In genomic region chr8:125999842-126000395, GRCm38 (mm10) we compare ENCODE assay signal across 17 mouse cellular contexts. TPM values are rescaled to one million over a fixed set of nuclear protein-coding genes. Genes with fewer than 3 reads are reported as not detected.
DNase-seq lines count a peak whose midpoint lies in the region; ATAC-seq lines count a peak whose summit lies in the region.
"Had no signal": no experiment of that assay in that cellular context is flagged by ENCODE, and none has a peak within 500 bp of the region (broad histone marks: within the 10 kb centered on the region; RNA-seq: fewer than 3 reads in every experiment).

No protein-coding gene starts in this region.

- H3K36me3 ChIP-seq in intestine, embryonic 15.5 days: no peaks in the 10 kb centered on the region
- H3K36me3 ChIP-seq: heart, embryonic 15.5 days; limb, embryonic 12.5 days; liver, embryonic 15.5 days; neural tube, embryonic 15.5 days had no signal

- peaks cover 11% of the 10 kb centered on the region for H3K4me1 ChIP-seq in intestine, embryonic 15.5 days (replicated peaks)
- H3K4me1 ChIP-seq: liver, embryonic 15.5 days had no signal

- no peak overlapping the region for H3K4me3 ChIP-seq in intestine, embryonic 15.5 days (replicated peaks)
- H3K4me3 ChIP-seq: forebrain, embryonic 13.5 days; heart, embryonic 15.5 days; limb, embryonic 12.5 days; liver, embryonic 15.5 days; neural tube, embryonic 15.5 days had no signal

- 0 out of 2 replicates have a peak overlapping the region, but pooled peaks have one; percentile 6 for H3K27ac ChIP-seq in intestine, embryonic 15.5 days
- H3K27ac ChIP-seq: forebrain, embryonic 13.5 days; heart, embryonic 15.5 days; limb, embryonic 12.5 days; liver, embryonic 15.5 days; neural tube, embryonic 15.5 days had no signal

- peak; percentile 72 for ATAC-seq in intestine, embryonic 15.5 days
- ATAC-seq in inflammation-experienced regulatory T-cells, adult 6 months: no peak
- ATAC-seq: forebrain, embryonic 13.5 days had no signal

- 64% methylated on average over 7 of the region's 7 CpGs for WGBS in intestine, embryonic 15.5 days

- H3K9ac ChIP-seq in intestine, embryonic 15.5 days: no peak overlapping the region
- H3K9ac ChIP-seq: forebrain, embryonic 13.5 days; heart, embryonic 15.5 days; limb, embryonic 12.5 days; liver, embryonic 15.5 days; neural tube, embryonic 15.5 days had no signal

- no peak overlapping the region; the same call in 1 of the 2 replicates for H3K4me2 ChIP-seq in intestine, embryonic 15.5 days (replicated peaks)
- H3K4me2 ChIP-seq: forebrain, embryonic 13.5 days; heart, embryonic 15.5 days; limb, embryonic 12.5 days; liver, embryonic 15.5 days; neural tube, embryonic 15.5 days had no signal

- peak; percentile 59 for DNase-seq in cerebellum, adult 9-10 months
- DNase-seq in cerebellum, postnatal 36 days: no peak
- DNase-seq in ES-CJ7 (ENCODE audit: low read depth, low spot score): peak; percentile 48
- DNase-seq in lung, postnatal 36 days: peak; percentile 49
- no peak for DNase-seq in ovary, postnatal 14 days (ENCODE audit: low spot score)
- DNase-seq in heart, postnatal 25 days (ENCODE audit: low spot score): no peak
- DNase-seq: adrenal gland, postnatal 14 days; heart, adult 11 months; kidney, adult 18-20 months had no signal

- peaks cover 5% of the 10 kb centered on the region; the same call in 1 of the 2 replicates for H3K27me3 ChIP-seq in intestine, embryonic 15.5 days (replicated peaks)

- intact Hi-C loops in heart, postnatal 25 days (cut with DNase I): no loop called here

- H3K9me3 ChIP-seq in intestine, embryonic 15.5 days: no peaks in the 10 kb centered on the region
- H3K9me3 ChIP-seq: forebrain, embryonic 13.5 days; heart, embryonic 15.5 days; limb, embryonic 12.5 days; liver, embryonic 15.5 days; neural tube, embryonic 15.5 days had no signal

RNA-seq across cellular contexts. Expression of gene Kcnk1, which starts 4.9 kb away (rescaled TPM):
- 46.6 and 47.3 TPM in 2 replicates for polyA plus RNA-seq in intestine, embryonic 15.5 days (2015; fragmentation: Nextera tagmentation; extraction: Ambion mirVana)
- under 1 TPM in 1 of 2 experiments, not detected in 1; 0.18 TPM for total RNA-seq in heart, postnatal 25 days (2021)
- polyA plus RNA-seq in inflammation-experienced regulatory T-cells, adult 6 months (2017; shearing (Covaris generic)): not detected
- total RNA-seq: common myeloid progenitor, adult 5-6 weeks had no signal

Comparison
In these comparisons a context has a peak if more than half of its experiments do, and no peak if none do; other contexts are left out.
1. DNase-seq: peak in cerebellum, adult 9-10 months (single experiment), ES-CJ7 (single experiment) and lung, postnatal 36 days (single experiment); none in cerebellum, postnatal 36 days (0 of 2), ovary, postnatal 14 days (single experiment) and heart, postnatal 25 days (single experiment).
2. RNA of gene Kcnk1, which starts 4.9 kb away (polyA plus RNA-seq): 46.6 to 47.3 TPM in intestine, embryonic 15.5 days; not detected in inflammation-experienced regulatory T-cells, adult 6 months; every median in the first group is over 10 times any median in the second.